9 mouse cellular contexts compared by ENCODE assay signal in genomic region chr7:109445012-109445411, GRCm38 (mm10). TPM values are rescaled to one million over a fixed set of nuclear protein-coding genes. Genes with fewer than 3 reads are reported as not detected.
DNase-seq lines count a peak whose midpoint lies in the region; ATAC-seq and TF ChIP-seq lines count a peak whose summit lies in the region.
"Had no signal": no experiment of that assay in that cellular context is flagged by ENCODE, and none has a peak within 500 bp of the region (broad histone marks: within the 10 kb centered on the region; RNA-seq: fewer than 3 reads in every experiment).

No protein-coding gene starts in this region.

- 11% methylated on average over 6 of the region's 6 CpGs for WGBS in intestine, embryonic 15.5 days
- WGBS in lung, embryonic 14.5 days, result 10% methylated on average over 6 of the region's 6 CpGs

- peaks cover 2% of the 10 kb centered on the region; the same call in 1 of the 2 replicates for H3K4me1 ChIP-seq in testis, adult 2 months (ENCODE audit: control insufficient read depth, insufficient read depth, low read length)
- H3K4me1 ChIP-seq in embryonic fibroblast, embryonic 13.5 days (ENCODE audit: control insufficient read depth, insufficient read depth, low read length), result no peaks in the 10 kb centered on the region; the same call in 1 of the 2 replicates
- no peaks in the 10 kb centered on the region for H3K4me1 ChIP-seq in intestine, embryonic 15.5 days (replicated peaks)
- no peaks in the 10 kb centered on the region for H3K4me1 ChIP-seq in lung, embryonic 14.5 days (ENCODE audit: insufficient read depth)
- H3K4me1 ChIP-seq: heart, embryonic 13.5 days; neural tube, embryonic 12.5 days had no signal

- no peak overlapping the region for H3K9ac ChIP-seq in intestine, embryonic 15.5 days
- H3K9ac ChIP-seq in lung, embryonic 14.5 days, result no peak overlapping the region
- H3K9ac ChIP-seq: heart, embryonic 13.5 days; neural tube, embryonic 12.5 days had no signal

- no peak overlapping the region for H3K4me3 ChIP-seq in testis, adult 2 months (ENCODE audit: control insufficient read depth, low read depth, low read length)
- no peak overlapping the region for H3K4me3 ChIP-seq in embryonic fibroblast, embryonic 13.5 days (ENCODE audit: insufficient read depth, low read length)
- no peak overlapping the region for H3K4me3 ChIP-seq in intestine, embryonic 15.5 days (replicated peaks)
- no peak overlapping the region for H3K4me3 ChIP-seq in lung, embryonic 14.5 days (ENCODE audit: low read depth, low read length)
- H3K4me3 ChIP-seq: heart, embryonic 13.5 days; neural tube, embryonic 12.5 days had no signal

- no peak overlapping the region for H3K4me2 ChIP-seq in intestine, embryonic 15.5 days (replicated peaks)
- H3K4me2 ChIP-seq in lung, embryonic 14.5 days, result no peak overlapping the region
- H3K4me2 ChIP-seq: heart, embryonic 13.5 days; neural tube, embryonic 12.5 days had no signal

- TF ChIP-seq POLR2A in testis, adult 2 months (IDR thresholded peaks at IDR 0.05; ENCODE audit: control insufficient read depth, low read depth, low read length), result no peak
- no peak for TF ChIP-seq POLR2A in embryonic fibroblast, embryonic 13.5 days (IDR thresholded peaks at IDR 0.05; ENCODE audit: low read depth, low read length)

- no peak overlapping the region for H3K27ac ChIP-seq in testis, adult 2 months (ENCODE audit: control insufficient read depth, insufficient read depth, low read depth, low read length)
- no peak overlapping the region for H3K27ac ChIP-seq in embryonic fibroblast, embryonic 13.5 days (ENCODE audit: insufficient read depth, low read length)
- no peak overlapping the region for H3K27ac ChIP-seq in intestine, embryonic 15.5 days
- H3K27ac ChIP-seq in lung, embryonic 14.5 days (ENCODE audit: low read depth), result no peak overlapping the region
- H3K27ac ChIP-seq: heart, embryonic 13.5 days; neural tube, embryonic 12.5 days had no signal

- peak; percentile 28; the same call in 1 of the 2 replicates for TF ChIP-seq CTCF in testis, adult 2 months (IDR thresholded peaks at IDR 0.05; ENCODE audit: control insufficient read depth, insufficient read depth, insufficient replicate concordance, low read depth, low read length)
- peak; percentile 49; the same call in 1 of the 2 replicates for TF ChIP-seq CTCF in embryonic fibroblast, embryonic 13.5 days (IDR thresholded peaks at IDR 0.05; ENCODE audit: borderline replicate concordance, insufficient read depth, low read length)
- TF ChIP-seq CTCF in lung, embryonic 14.5 days (IDR thresholded peaks at IDR 0.05; ENCODE audit: low read depth), result peak; percentile 67

- no peak for DNase-seq in testis, postnatal 14 days (ENCODE audit: low spot score)
- peak; percentile 43 to 46 for DNase-seq in adrenal gland, postnatal 36 days
- DNase-seq in lung, embryonic 14.5 days, result peak; percentile 70
- DNase-seq in right cerebral cortex, postnatal 10 days (ENCODE audit: low spot score in 2 of 2), result peak; percentile 54 to 74

- H3K36me3 ChIP-seq in testis, adult 2 months (ENCODE audit: control insufficient read depth, insufficient read depth, low read length), result peaks cover 2% of the 10 kb centered on the region
- H3K36me3 ChIP-seq in intestine, embryonic 15.5 days, result no peaks in the 10 kb centered on the region
- H3K36me3 ChIP-seq in lung, embryonic 14.5 days (ENCODE audit: insufficient read depth), result no peaks in the 10 kb centered on the region
- H3K36me3 ChIP-seq: heart, embryonic 13.5 days; neural tube, embryonic 12.5 days had no signal

- no peaks in the 10 kb centered on the region for H3K27me3 ChIP-seq in testis, adult 2 months (ENCODE audit: control insufficient read depth, insufficient read depth, low read length)
- 0 out of 2 replicates have a peak, but pooled peaks cover under 1% of the 10 kb centered on the region for H3K27me3 ChIP-seq in intestine, embryonic 15.5 days (replicated peaks)
- H3K27me3 ChIP-seq in lung, embryonic 14.5 days (ENCODE audit: insufficient read depth, low read length), result peaks cover 7% of the 10 kb centered on the region
- H3K27me3 ChIP-seq: neural tube, embryonic 12.5 days had no signal

- ATAC-seq in intestine, embryonic 15.5 days, result 0 out of 2 replicates have a peak, but pooled peaks have one; percentile 45
- ATAC-seq in lung, embryonic 14.5 days (ENCODE audit: insufficient read depth), result no peak

- no peaks in the 10 kb centered on the region for H3K9me3 ChIP-seq in intestine, embryonic 15.5 days
- H3K9me3 ChIP-seq in lung, embryonic 14.5 days (ENCODE audit: low read depth, low read length), result no peaks in the 10 kb centered on the region
- H3K9me3 ChIP-seq: heart, embryonic 13.5 days; neural tube, embryonic 12.5 days had no signal

RNA-seq across cellular contexts. Expression of gene Stk33, which starts 6.1 kb away (rescaled TPM):
- polyA plus RNA-seq in testis, adult 2 months (2012; rRNA removed), result 132 and 137 TPM in 2 replicates
- under 1 TPM; 0.33 TPM for total RNA-seq in adrenal gland, postnatal 36 days (2021)
- 0.67 and 0.85 TPM in 2 replicates for polyA plus RNA-seq in embryonic fibroblast, embryonic 13.5 days (2011; ENCODE audit: insufficient read length, low read depth, missing spikeins)
- polyA plus RNA-seq in intestine, embryonic 15.5 days (2015; fragmentation: Nextera tagmentation; extraction: Ambion mirVana), result 0.35 and 0.63 TPM in 2 replicates
- 0.61 TPM in 1 of 2 replicates, not detected in the other for polyA plus RNA-seq in lung, embryonic 14.5 days (2014; fragmentation: Nextera tagmentation; extraction: Ambion mirVana)

Comparison
In these comparisons a context has a peak if more than half of its experiments do, and no peak if none do; other contexts are left out.
1. RNA of gene Stk33, which starts 6.1 kb away (polyA plus RNA-seq): 132 to 137 TPM in testis, adult 2 months; 0.67 to 0.85 TPM in embryonic fibroblast, embryonic 13.5 days, 0.61 TPM in lung, embryonic 14.5 days and 0.35 to 0.63 TPM in intestine, embryonic 15.5 days; every median in the first group is over 10 times any median in the second.
2. Peak in every context shown above with its lines, with median percentiles within 50 percentile points of each other: CTCF ChIP-seq.